Mouse (Mus musculus) embryo, embryonic 11 days (tissue): ENCODE results near the gene Cacybp.

ENCODE experiments used
- DNase-seq: peaks from one replicate; pipeline ENCODE4 v3.0.0-alpha.2; 2015

Cacybp gene

DNA sequence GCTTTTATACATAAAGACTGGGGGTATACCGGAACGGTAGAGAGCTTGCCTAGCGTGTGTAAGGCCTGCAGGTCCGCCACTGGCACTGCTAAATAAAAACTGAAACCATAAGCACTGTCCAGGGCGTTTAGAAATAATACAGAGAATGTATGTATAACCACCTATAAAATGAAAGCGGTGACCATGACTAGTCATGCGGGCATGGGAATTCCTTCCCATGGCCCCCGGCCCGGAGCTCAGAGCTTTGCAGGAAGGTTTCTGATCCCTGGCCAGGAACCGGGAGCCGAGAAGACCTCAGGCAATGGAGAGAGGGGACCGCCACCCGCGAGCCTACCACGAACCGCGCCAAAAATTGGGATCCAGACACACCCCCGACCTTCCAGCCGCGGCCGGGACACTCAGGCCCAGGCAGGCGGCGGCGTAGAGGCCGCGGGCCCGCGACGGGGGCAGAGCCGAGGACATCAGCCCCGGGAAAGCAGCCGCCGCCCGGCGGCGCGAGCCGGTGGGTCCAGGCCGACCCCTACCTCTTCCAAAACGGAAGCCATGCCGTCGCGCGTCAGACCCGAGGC lies 468 bp downstream of the Cacybp start:
- no peak for DNase-seq

DNA sequence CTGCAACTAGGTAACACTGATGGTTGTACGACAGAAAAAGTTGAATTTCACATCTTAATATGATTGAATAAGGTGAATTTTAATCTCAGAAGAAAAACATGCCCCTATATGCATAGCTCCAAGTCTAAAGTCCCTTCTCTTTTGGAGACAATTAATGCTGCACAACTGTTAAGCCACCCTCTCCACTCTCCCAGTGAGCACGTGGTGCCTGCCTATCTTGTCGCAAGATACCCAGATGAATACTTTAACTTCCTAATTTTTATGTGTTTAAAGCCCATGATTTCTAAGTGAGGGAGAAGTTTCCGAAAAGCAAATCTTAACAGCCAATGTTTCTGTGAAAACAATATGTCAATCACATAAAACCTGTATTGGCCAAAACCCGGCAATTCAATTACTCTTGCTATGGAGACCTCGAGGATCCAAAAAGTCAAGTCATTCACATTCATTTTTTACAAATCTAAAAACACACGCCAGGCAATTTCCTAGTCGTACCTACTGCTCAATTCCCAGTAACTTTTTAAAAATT lies 1.0 kb downstream of the Cacybp start:
- peak; percentile 23 for DNase-seq

DNA sequence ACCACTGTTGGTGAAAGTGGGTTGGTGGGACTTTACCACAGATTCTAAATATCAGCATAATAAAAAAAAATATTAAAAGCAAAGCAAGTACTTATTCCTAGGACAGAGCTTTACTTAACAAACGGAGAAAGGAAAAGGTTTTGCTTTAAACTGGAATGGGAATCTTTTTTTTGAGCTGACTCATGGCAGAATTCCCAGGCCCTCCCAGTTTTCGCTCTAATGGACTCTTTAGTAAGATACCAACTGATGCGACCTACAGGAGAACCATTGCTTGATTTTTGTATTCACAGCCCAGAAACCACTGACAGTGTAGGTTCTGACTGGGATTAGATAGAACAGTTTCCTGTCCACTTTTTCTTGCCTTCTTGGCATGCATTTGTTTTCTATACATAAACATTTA lies 2.1 kb downstream of the Cacybp start:
- DNase-seq = no peak

DNA sequence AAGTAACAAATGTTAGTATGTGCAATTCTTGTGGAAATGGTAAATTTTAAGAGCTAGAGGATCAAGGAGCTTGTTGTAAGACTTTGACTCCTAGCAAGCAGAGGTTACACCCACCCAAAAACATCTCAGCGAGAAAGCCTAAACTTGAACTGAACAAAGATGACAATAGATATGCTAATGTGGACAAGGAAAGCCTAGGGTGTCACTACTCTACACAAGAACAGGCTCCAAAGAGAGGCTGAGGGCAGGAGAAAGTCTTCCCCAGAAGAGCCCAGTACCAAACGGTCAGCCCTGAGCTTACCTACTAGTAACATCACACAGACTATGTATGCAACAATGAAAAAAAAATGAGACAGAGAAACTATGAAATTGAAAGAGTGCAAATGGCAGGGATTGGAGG lies 2.8 kb downstream of the Cacybp start:
- DNase-seq = no peak

DNA sequence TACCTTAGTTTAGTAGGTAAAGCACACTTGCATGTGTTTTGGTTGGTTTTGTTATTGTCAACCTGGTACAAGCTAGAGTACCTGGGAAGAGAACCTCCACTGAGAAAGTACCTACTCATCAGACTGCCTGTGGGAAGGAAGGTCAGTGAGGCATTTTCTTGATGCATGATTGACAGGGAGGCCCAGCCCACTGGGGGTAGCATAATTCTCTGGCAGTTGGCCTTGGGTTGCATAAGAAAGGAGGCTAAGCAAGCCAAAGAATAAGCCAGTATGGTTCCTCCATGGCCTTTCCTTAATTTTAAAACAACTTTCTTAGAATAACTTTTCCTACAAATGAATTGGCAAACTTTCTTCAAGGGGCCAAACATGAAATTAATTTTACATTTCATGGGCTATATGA lies 7.2 kb downstream of the Cacybp start:
- no peak for DNase-seq

DNA sequence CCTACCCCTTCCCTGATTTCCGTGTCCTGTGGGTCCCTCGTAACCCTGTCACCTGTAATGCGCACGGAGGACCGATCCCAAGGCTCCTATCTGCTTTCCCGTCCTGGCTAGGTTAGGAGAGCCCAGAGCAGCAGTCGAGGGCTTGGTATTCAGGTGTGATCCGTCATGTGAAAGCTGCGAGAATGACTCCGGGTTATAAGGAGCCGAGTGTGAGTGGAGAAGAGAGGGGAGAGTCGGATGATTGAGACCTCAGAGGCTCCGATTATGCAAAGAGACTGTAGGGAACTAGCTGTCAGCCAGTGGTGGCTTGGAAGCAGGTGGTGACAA lies 17.4 kb downstream of the Cacybp start:
- no peak for DNase-seq

DNA sequence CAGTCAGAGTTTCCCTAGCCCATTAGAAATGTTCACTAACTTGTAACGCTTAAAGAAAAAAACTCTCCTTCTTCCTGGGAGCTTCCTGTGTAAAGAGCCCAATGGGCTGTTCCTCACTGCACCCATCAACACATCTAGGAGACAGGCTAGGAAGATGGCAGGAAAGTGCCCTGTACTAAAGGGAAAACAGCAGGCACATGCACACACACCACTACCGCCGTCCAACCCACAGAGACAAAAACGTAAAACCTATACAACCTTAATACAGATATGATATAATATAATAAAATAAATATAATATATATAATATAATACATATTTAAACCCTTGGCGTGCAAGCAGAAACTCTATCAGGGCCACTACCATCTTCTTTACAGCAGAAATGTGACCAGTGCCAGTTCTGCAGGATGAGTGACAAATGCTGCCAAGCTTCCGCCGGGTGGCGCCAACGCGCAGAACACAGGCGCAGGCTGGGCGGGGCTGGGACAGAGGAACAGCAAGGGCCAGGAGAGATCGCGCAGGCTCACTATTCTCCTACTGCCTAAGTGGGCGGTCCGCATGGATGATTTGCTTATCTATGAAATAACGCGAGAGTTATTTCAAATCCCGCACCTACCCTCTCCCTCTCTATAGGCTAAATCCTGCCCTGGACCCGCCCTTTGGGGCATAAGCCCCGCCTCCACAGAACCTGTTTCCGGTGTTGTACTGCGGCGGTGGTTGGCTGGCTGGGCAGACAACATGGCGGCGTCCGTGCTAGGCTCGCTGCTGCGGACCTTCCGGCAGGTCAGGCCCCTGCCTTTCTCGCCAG lies 17.9 kb downstream of the Cacybp start, which contains the start of gene Mrps14:
Gene Mrps14 (plus strand): TSS at position 687 of the 808 bp plus-strand sequence.
- peak; percentile 98 for DNase-seq

DNA sequence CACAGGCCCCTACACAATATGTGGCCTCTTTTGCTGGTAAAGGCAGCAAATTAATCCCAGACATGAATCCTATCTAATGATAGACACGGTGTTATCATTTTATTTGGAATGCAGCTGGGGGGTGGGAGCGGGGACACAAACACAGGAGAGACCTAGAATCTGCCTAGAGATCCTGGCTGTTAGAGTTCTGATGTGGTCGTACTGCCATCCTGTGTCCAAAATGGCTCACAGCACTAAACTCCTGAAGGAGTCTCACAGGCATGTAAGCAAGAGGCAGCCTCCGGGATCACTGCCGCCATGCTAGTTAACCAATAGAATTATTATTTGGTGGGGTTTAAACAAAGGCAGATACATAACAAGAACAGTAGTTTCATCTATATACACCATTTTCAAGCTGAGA lies 28.2 kb downstream of the Cacybp start:
- peak; percentile 71 for DNase-seq

DNA sequence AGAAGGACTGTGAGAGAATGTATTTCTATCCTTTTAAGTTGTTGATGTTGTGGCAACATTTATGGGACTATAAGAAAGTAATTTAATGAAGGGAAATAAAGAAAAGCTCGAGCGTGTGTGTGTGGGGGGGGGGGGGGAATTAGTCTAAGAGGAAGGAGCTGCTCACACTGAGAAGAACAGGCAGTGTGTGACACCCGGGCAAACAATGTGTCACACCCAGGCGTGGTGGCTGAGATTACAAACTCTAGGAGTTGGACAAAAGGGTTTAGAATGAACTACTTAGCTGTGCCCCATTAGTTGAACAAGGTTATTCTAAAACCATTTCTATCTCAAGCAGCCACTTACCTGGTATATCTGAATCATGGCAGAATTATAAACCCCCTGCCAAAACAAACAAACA lies 31.5 kb downstream of the Cacybp start:
- DNase-seq = no peak

DNA sequence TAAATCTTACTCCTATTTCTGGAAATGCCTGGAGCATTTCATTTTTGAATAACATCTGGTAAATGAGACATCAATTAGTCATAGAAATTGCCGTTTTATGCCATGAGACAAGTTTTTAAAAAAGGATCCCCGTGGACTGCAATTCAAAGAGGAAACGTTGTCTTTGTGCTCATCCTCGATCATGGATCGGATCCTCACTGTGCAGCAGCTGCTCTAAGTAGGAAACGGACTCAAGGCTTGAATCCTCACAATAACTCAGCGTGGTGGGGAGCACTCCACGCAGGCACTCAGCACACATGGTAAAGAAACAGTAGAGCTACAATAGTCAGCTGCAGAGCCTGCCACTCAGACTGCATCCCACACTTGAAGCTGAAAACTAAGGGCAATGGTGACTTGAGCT lies 35.8 kb downstream of the Cacybp start:
- no peak for DNase-seq

DNA sequence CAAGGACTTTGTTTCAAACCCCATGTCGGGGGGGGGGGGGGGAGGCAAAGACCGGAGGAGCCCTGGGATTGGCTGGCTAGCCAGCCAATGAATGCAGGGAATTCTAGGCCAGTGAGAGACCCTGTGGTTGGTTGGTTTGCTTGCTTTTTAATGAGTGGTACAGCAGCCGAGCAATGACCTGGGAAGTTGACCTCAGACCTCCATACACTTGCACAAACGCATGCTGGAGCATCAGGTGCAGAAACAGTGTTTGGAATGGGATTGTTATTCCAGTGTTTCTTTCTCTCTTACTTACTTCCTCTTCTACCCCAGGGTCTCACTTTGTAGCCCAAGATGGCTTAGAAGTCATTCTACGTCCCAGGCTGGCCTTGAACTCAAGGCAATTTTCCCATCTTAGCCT lies 46.1 kb downstream of the Cacybp start:
- DNase-seq = no peak

DNA sequence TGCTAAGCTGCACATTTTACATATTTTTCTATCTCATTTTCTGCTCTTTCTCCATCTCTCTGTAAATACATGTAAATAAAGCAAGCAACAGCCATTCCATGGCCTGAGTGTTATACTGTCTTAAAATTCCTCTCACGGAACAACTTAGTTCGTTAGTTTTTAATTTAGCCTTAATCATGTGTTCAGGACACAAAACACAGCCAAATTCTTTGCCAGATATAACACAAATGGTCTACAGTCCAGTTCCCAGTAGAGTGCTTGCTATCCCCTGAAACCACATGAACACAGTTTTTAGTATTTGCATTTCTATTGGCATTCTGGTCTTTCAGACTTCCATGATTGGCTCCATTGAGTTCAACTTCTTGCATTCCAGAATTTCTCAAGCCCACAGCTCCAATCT lies 54.5 kb downstream of the Cacybp start:
- no peak for DNase-seq

DNA sequence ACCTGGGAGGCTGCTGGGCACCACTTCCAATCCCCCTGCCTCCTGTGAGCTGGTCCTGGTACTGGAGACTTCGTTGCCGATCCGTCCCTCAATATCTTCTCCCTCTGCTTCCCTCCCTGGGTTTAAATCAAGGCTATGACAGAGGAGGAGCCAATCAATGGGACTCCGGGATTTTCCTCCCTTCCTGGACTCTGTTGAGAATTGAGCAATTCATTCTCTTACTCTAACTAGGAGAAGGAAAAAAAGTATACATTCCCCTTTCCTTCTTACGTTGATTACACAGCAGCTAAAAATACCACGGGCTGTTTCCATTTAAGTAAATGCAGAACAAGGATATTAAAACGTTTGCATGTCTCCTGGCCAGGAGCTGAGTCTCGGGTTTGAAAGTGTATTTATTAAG lies 59.2 kb downstream of the Cacybp start, which contains the start of gene Tnn:
Gene Tnn (minus strand): TSS at position 101 of the 400 bp plus-strand sequence.
- DNase-seq = no peak
